Mouse (Mus musculus) G1E (cell line): ENCODE data around the gene Vmn1r230. TPM values are rescaled to one million over a fixed set of nuclear protein-coding genes. Genes with fewer than 3 reads are reported as not detected.

ENCODE experiments used
- ATAC-seq: 2 replicates; pipeline ENCODE4 v1.8.0; 2016; ENCODE audit warnings: mild to moderate bottlenecking; ENCODE audit not compliant: insufficient number of reproducible peaks, poor library complexity, low FRiP score, severe bottlenecking; ENCODE audit errors: extremely low read depth
- DNase-seq: peaks from one replicate; pipeline ENCODE4 v3.0.0; 2012; ENCODE audit warnings: low spot score
- H3K27me3 ChIP-seq: 2 replicates; pipeline ENCODE4 v1.6.1; 2012; ENCODE audit warnings: mild to moderate bottlenecking, low read length, inconsistent platforms; ENCODE audit not compliant: insufficient read depth
- H3K36me3 ChIP-seq: replicated peaks from 2 replicates; pipeline ENCODE3; 2012; ENCODE audit warnings: mild to moderate bottlenecking, inconsistent platforms
- H3K4me1 ChIP-seq: 2 replicates; pipeline ENCODE4 v1.6.1; 2012; ENCODE audit warnings: low read depth, low read length, inconsistent platforms, mixed read lengths; ENCODE audit not compliant: insufficient read depth
- H3K4me3 ChIP-seq: 2 replicates; pipeline ENCODE4 v1.5.1; 2012; ENCODE audit warnings: low read depth, mild to moderate bottlenecking, inconsistent platforms, low read length, moderate library complexity, mixed read lengths
- H3K9me3 ChIP-seq: replicated peaks from 2 replicates; pipeline ENCODE4 v1.6.1; 2012; ENCODE audit warnings: inconsistent platforms
- CTCF ChIP-seq: IDR thresholded peaks from 2 replicates; pipeline ENCODE4 v1.5.1; 2012; ENCODE audit warnings: low read depth, low read length, inconsistent platforms, mixed read lengths
- GATA1 ChIP-seq: IDR thresholded peaks from 2 replicates; pipeline ENCODE4 v1.6.1; 2012; ENCODE audit warnings: borderline replicate concordance, low read length, inconsistent platforms, mixed read lengths
- GATA2 ChIP-seq: IDR thresholded peaks from 2 replicates; pipeline ENCODE4 v1.6.1; 2012; ENCODE audit warnings: low read depth, low read length, inconsistent platforms, borderline replicate concordance
- POLR2AphosphoS5 ChIP-seq: IDR thresholded peaks from 2 replicates; pipeline ENCODE4 v1.6.1; 2012; ENCODE audit warnings: low read depth, low read length, inconsistent platforms; ENCODE audit not compliant: insufficient replicate concordance
- TAL1 ChIP-seq: conservative IDR thresholded peaks from 2 replicates; pipeline ENCODE4 v1.6.1; 2012; ENCODE audit warnings: low read depth, low read length, inconsistent platforms, mixed read lengths
- polyA plus RNA-seq: library from polyadenylated mRNA; stranded (reverse); fragments of >175 nt; gene quantifications from 2 replicates; pipeline ENCODE4 v1.2.3, GENCODE M21; 2012
- total RNA-seq, 2 experiments: library from RNA; stranded (forward) in 1 of 2; stranded (reverse) in 1 of 2; fragments of 200-1000 nt in 1 of 2; fragments of >200 nt in 1 of 2; fragmentation: Nextera tagmentation in 1 of 2; gene quantifications; 2 replicates each; pipeline ENCODE4 v1.2.3; 2014 to 2017

Gene Vmn1r230
- not detected in 2 replicates for total RNA-seq (2014; fragmentation: Nextera tagmentation)
- under 0.01 and 0.11 TPM in 2 replicates for total RNA-seq (2017)
- not detected in 2 replicates for polyA plus RNA-seq

- Histone ChIP-seq H3K36me3 (no peaks in the 10 kb centered on the region), H3K9me3 (no peaks in the 10 kb centered on the region), H3K4me3 (no peak within 1 kb of the TSS), H3K4me1 (no peaks in the 10 kb centered on the region), H3K27me3 (no peaks in the 10 kb centered on the region)
- ATAC-seq (no peak), DNase-seq (no peak)
- no peak for TF ChIP-seq TAL1
- no peak for TF ChIP-seq CTCF
- TF ChIP-seq GATA2 = no peak
- TF ChIP-seq POLR2AphosphoS5 = no peak
- TF ChIP-seq GATA1 = no peak
Measured at GRCm38 (mm10) chr17:20840144-20840543, at the start of gene Vmn1r230. TSS of gene Vmn1r230 (plus strand) at chr17:20840444.

GRCm38 (mm10) chr17:20811255-20811654, 29.0 kb upstream of the Vmn1r230 start, which contains the start of gene Vmn1r229:
TSS of gene Vmn1r229 (plus strand) at chr17:20811555.
- no peak for DNase-seq
- no peak for TF ChIP-seq TAL1
- no peak for TF ChIP-seq GATA2
- no peak for TF ChIP-seq POLR2AphosphoS5
- TF ChIP-seq GATA1 = no peak
- TF ChIP-seq CTCF = no peak
- Histone ChIP-seq H3K36me3 (no peaks in the 10 kb centered on the region), H3K27me3 (0 out of 2 replicates have a peak, but pooled peaks cover 3% of the 10 kb centered on the region), H3K4me3 (no peak within 1 kb of the TSS), H3K9me3 (no peaks in the 10 kb centered on the region), H3K4me1 (no peaks in the 10 kb centered on the region)
- no peak for ATAC-seq

Other genes starting within 250 kb of the Vmn1r230 start
- not detected in 2 replicates for gene Vmn2r110, start 244.0 kb upstream of the Vmn1r230 start, total RNA-seq (2014; fragmentation: Nextera tagmentation)
- gene Vmn2r110, start 244.0 kb upstream of the Vmn1r230 start, total RNA-seq (2017) = 0.06 and 0.22 TPM in 2 replicates
- not detected in 2 replicates for gene Vmn2r110, start 244.0 kb upstream of the Vmn1r230 start, polyA plus RNA-seq
- gene Fpr-rs3, start 215.6 kb upstream of the Vmn1r230 start, total RNA-seq (2014; fragmentation: Nextera tagmentation) = not detected in 2 replicates
- 0.33 TPM in 1 of 2 replicates, not detected in the other for gene Fpr-rs3, start 215.6 kb upstream of the Vmn1r230 start, total RNA-seq (2017)
- not detected in 2 replicates for gene Fpr-rs3, start 215.6 kb upstream of the Vmn1r230 start, polyA plus RNA-seq
- gene Vmn1r226, start 157.6 kb upstream of the Vmn1r230 start, total RNA-seq (2014; fragmentation: Nextera tagmentation) = not detected in 2 replicates
- gene Vmn1r226, start 157.6 kb upstream of the Vmn1r230 start, total RNA-seq (2017) = 0.05 and 0.06 TPM in 2 replicates
- not detected in 2 replicates for gene Vmn1r226, start 157.6 kb upstream of the Vmn1r230 start, polyA plus RNA-seq
- not detected in 2 replicates for gene Vmn1r227, start 110.6 kb upstream of the Vmn1r230 start, total RNA-seq (2014; fragmentation: Nextera tagmentation)
- 0.05 and 0.06 TPM in 2 replicates for gene Vmn1r227, start 110.6 kb upstream of the Vmn1r230 start, total RNA-seq (2017)
- not detected in 2 replicates for gene Vmn1r227, start 110.6 kb upstream of the Vmn1r230 start, polyA plus RNA-seq
- not detected in 2 replicates for gene Vmn1r228, start 54.3 kb upstream of the Vmn1r230 start, total RNA-seq (2014; fragmentation: Nextera tagmentation)
- gene Vmn1r228, start 54.3 kb upstream of the Vmn1r230 start, total RNA-seq (2017) = 0.05 and 0.17 TPM in 2 replicates
- gene Vmn1r228, start 54.3 kb upstream of the Vmn1r230 start, polyA plus RNA-seq = not detected in 2 replicates
- gene Vmn1r229, start 28.9 kb upstream of the Vmn1r230 start, total RNA-seq (2014; fragmentation: Nextera tagmentation) = not detected in 2 replicates
- gene Vmn1r229, start 28.9 kb upstream of the Vmn1r230 start, total RNA-seq (2017) = 0.06 and 0.11 TPM in 2 replicates
- gene Vmn1r229, start 28.9 kb upstream of the Vmn1r230 start, polyA plus RNA-seq = not detected in 2 replicates
- 3.4 TPM in 1 of 2 replicates, not detected in the other for gene Vmn1r231, start 64.6 kb downstream of the Vmn1r230 start, total RNA-seq (2014; fragmentation: Nextera tagmentation)
- gene Vmn1r231, start 64.6 kb downstream of the Vmn1r230 start, total RNA-seq (2017) = 0.23 and 0.44 TPM in 2 replicates
- not detected in 2 replicates for gene Vmn1r231, start 64.6 kb downstream of the Vmn1r230 start, polyA plus RNA-seq
- gene Vmn1r232, start 79.3 kb downstream of the Vmn1r230 start, total RNA-seq (2014; fragmentation: Nextera tagmentation) = not detected in 2 replicates
- gene Vmn1r232, start 79.3 kb downstream of the Vmn1r230 start, total RNA-seq (2017) = 0.16 TPM in 1 of 2 replicates, not detected in the other
- not detected in 2 replicates for gene Vmn1r232, start 79.3 kb downstream of the Vmn1r230 start, polyA plus RNA-seq
- gene Ppp2r1a, start 104.9 kb downstream of the Vmn1r230 start, total RNA-seq (2014; fragmentation: Nextera tagmentation) = 472 and 480 TPM in 2 replicates
- gene Ppp2r1a, start 104.9 kb downstream of the Vmn1r230 start, total RNA-seq (2017) = 145 and 156 TPM in 2 replicates
- gene Ppp2r1a, start 104.9 kb downstream of the Vmn1r230 start, polyA plus RNA-seq = 103 and 224 TPM in 2 replicates
- not detected in 2 replicates for gene Vmn1r233, start 156.0 kb downstream of the Vmn1r230 start, total RNA-seq (2014; fragmentation: Nextera tagmentation)
- 0.05 and 0.12 TPM in 2 replicates for gene Vmn1r233, start 156.0 kb downstream of the Vmn1r230 start, total RNA-seq (2017)
- not detected in 2 replicates for gene Vmn1r233, start 156.0 kb downstream of the Vmn1r230 start, polyA plus RNA-seq
- 37.9 and 47.3 TPM in 2 replicates for gene Zfp160, start 168.5 kb downstream of the Vmn1r230 start, total RNA-seq (2014; fragmentation: Nextera tagmentation)
- 28.4 and 31.1 TPM in 2 replicates for gene Zfp160, start 168.5 kb downstream of the Vmn1r230 start, total RNA-seq (2017)
- gene Zfp160, start 168.5 kb downstream of the Vmn1r230 start, polyA plus RNA-seq = 0.79 and 1.4 TPM in 2 replicates